Mouse (Mus musculus) inflammation-experienced regulatory T-cells, adult 6 months (primary cell): ENCODE data around the gene Tcf20. TPM values are rescaled to one million over a fixed set of nuclear protein-coding genes. Genes with fewer than 3 reads are reported as not detected.
A peak's percentile ranks its signal among the peaks of the same experiment; 100 is the strongest.
"Not testable (repeated sequence)": the region's sequence is repeated elsewhere in the genome, so short reads cannot be mapped to it uniquely, and the experiment has no call there.

Source experiments
- ATAC-seq: one replicate; pipeline ENCODE4 v1.8.0; 2017
- polyA plus RNA-seq, 3 experiments: library from polyadenylated mRNA; unstranded; fragments of 100-300 nt; shearing (Covaris generic); gene quantifications; one replicate each; pipeline ENCODE4 v1.2.1; 2017

Tcf20 gene
- polyA plus RNA-seq, 3 experiments from 2014 or later, result 13.1 to 21.1 (median 13.8) TPM

- peak; percentile 80 for ATAC-seq
Observed at GRCm38 (mm10) chr15:82898740-82899675, 88.7 kb downstream of the Tcf20 start.

GRCm38 (mm10) chr15:82898141-82898739 lies 89.4 kb downstream of the Tcf20 start:
- no peak for ATAC-seq

- no peak for ATAC-seq
Observed at GRCm38 (mm10) chr15:82896336-82896735, 91.3 kb downstream of the Tcf20 start.

- ATAC-seq, result no peak
Observed at GRCm38 (mm10) chr15:82890470-82890869, 97.2 kb downstream of the Tcf20 start.

GRCm38 (mm10) chr15:82889426-82889825 lies 98.2 kb downstream of the Tcf20 start:
- no peak for ATAC-seq

- peak; percentile 78 for ATAC-seq
Observed at GRCm38 (mm10) chr15:82888466-82888865, 99.2 kb downstream of the Tcf20 start.

GRCm38 (mm10) chr15:82877309-82877708 lies 110.4 kb downstream of the Tcf20 start:
- no peak for ATAC-seq

- no peak for ATAC-seq
Observed at GRCm38 (mm10) chr15:82876863-82877262, 110.8 kb downstream of the Tcf20 start.

GRCm38 (mm10) chr15:82872037-82872436 lies 115.6 kb downstream of the Tcf20 start:
- ATAC-seq, result no peak

GRCm38 (mm10) chr15:82866286-82866685 lies 121.4 kb downstream of the Tcf20 start:
- ATAC-seq, result not testable (repeated sequence)

GRCm38 (mm10) chr15:82863674-82864073 lies 124.0 kb downstream of the Tcf20 start:
- ATAC-seq, result no peak

GRCm38 (mm10) chr15:82856652-82857378 lies 130.9 kb downstream of the Tcf20 start:
- ATAC-seq, result no peak

GRCm38 (mm10) chr15:82856065-82856464 lies 131.6 kb downstream of the Tcf20 start:
- no peak for ATAC-seq

- no peak for ATAC-seq
Observed at GRCm38 (mm10) chr15:82839146-82839545, 148.5 kb downstream of the Tcf20 start.

- ATAC-seq, result no peak
Observed at GRCm38 (mm10) chr15:82829917-82830316, 157.8 kb downstream of the Tcf20 start.

GRCm38 (mm10) chr15:82825866-82826265 lies 161.8 kb downstream of the Tcf20 start:
- ATAC-seq, result no peak

- no peak for ATAC-seq
Observed at GRCm38 (mm10) chr15:82822347-82822746, 165.3 kb downstream of the Tcf20 start.

GRCm38 (mm10) chr15:82821657-82822056 lies 166.0 kb downstream of the Tcf20 start:
- ATAC-seq, result no peak

GRCm38 (mm10) chr15:82815296-82815695 lies 172.4 kb downstream of the Tcf20 start:
- ATAC-seq, result no peak

- no peak for ATAC-seq
Observed at GRCm38 (mm10) chr15:82814806-82815205, 172.9 kb downstream of the Tcf20 start.

- ATAC-seq, result no peak
Observed at GRCm38 (mm10) chr15:82814321-82814720, 173.4 kb downstream of the Tcf20 start.

- no peak for ATAC-seq
Observed at GRCm38 (mm10) chr15:82810556-82810955, 177.1 kb downstream of the Tcf20 start.

GRCm38 (mm10) chr15:82809511-82809910 lies 178.2 kb downstream of the Tcf20 start:
- no peak for ATAC-seq
